Comparison of ENCODE assay signal across 8 mouse cellular contexts in the genomic region with DNA sequence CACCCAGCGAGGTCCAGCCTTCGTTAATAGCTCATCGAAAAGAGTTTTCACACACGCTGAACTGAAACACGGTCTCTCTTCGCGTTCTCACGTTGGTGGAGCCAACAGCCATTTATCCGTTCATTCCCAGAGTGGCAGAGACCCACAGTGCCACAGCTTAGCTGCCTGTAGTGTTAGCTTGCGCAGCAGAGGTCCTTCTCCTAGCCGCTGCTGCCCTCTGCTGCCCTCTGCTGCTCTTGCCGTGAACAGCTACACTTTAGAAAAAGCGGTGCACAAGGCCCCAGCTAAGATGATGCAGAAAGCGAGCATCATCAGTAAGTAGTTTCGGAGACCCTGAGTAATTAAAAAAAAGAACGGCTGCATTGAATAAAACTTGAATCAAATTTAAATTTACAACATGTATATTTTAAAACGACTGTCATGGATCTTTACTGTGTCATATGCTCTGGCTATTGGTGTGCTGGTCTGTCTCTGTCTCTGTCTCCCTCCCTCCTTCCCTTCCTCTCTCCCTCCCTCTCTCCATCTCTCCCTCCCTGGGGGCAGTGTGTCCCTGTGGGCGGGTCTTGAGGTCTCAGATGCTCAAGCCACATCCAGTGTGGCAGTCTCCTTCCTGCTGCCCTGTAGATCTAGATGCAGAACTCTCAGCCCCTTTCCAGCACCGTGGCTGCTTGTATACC. TPM values are rescaled to one million over a fixed set of nuclear protein-coding genes. Genes with fewer than 3 reads are reported as not detected.
DNase-seq lines count a peak whose midpoint lies in the region; ATAC-seq and TF ChIP-seq lines count a peak whose summit lies in the region.

No protein-coding gene starts in this region.

- no peak overlapping the region for H3K4me3 ChIP-seq in bone marrow macrophage, adult 2 months (ENCODE audit: insufficient read depth, low read length)
- H3K4me3 ChIP-seq in embryonic facial prominence, embryonic 15.5 days (replicated peaks) = no peak overlapping the region
- no peak overlapping the region for H3K4me3 ChIP-seq in heart, postnatal 0 days (ENCODE audit: low read depth, low read length)
- H3K4me3 ChIP-seq in olfactory bulb, adult 2 months (ENCODE audit: insufficient read depth, low read depth, low read length) = peak overlapping the region; percentile 11; the same call in 1 of the 2 replicates

- peak; percentile 57 for TF ChIP-seq CTCF in bone marrow macrophage, adult 2 months (IDR thresholded peaks at IDR 0.05; ENCODE audit: low read depth, low read length)
- peak; percentile 88 for TF ChIP-seq CTCF in heart, postnatal 0 days (IDR thresholded peaks at IDR 0.05; ENCODE audit: low read depth)
- peak; percentile 88 for TF ChIP-seq CTCF in olfactory bulb, adult 2 months (IDR thresholded peaks at IDR 0.05; ENCODE audit: insufficient read depth, low read depth, low read length)

- H3K9me3 ChIP-seq in embryonic facial prominence, embryonic 15.5 days (replicated peaks) = no peaks in the 10 kb centered on the region
- H3K9me3 ChIP-seq in heart, postnatal 0 days (replicated peaks; ENCODE audit: control insufficient read depth, low read length) = no peaks in the 10 kb centered on the region

- no peak overlapping the region for H3K9ac ChIP-seq in embryonic facial prominence, embryonic 15.5 days
- no peak overlapping the region for H3K9ac ChIP-seq in heart, postnatal 0 days (replicated peaks; ENCODE audit: low read depth, low read length)

- H3K4me2 ChIP-seq in embryonic facial prominence, embryonic 15.5 days (replicated peaks) = peak overlapping the region; percentile 31; the same call in 1 of the 2 replicates
- no peak overlapping the region for H3K4me2 ChIP-seq in heart, postnatal 0 days (ENCODE audit: low read depth, low read length)

- 26% methylated on average over 19 of the region's 19 CpGs for WGBS in embryonic facial prominence, embryonic 15.5 days
- 33% methylated on average over 19 of the region's 19 CpGs for WGBS in heart, postnatal 0 days
- WGBS in olfactory bulb, adult 2 months = 23% methylated on average over 19 of the region's 19 CpGs

- H3K27me3 ChIP-seq in embryonic facial prominence, embryonic 15.5 days = no peaks in the 10 kb centered on the region
- no peaks in the 10 kb centered on the region for H3K27me3 ChIP-seq in heart, postnatal 0 days (ENCODE audit: control insufficient read depth, insufficient read depth, low read length)

- peak; percentile 65 for DNase-seq in heart, postnatal 0 days (ENCODE audit: low spot score)
- peak; percentile 84 to 85 for DNase-seq in kidney, postnatal 4 days
- DNase-seq in lung, adult 18-20 months = peak; percentile 52 to 57
- DNase-seq in thymus, postnatal 10 days (ENCODE audit: low spot score in 2 of 2) = peak; percentile 19 to 64

- H3K36me3 ChIP-seq in embryonic facial prominence, embryonic 15.5 days = no peaks in the 10 kb centered on the region
- 0 out of 2 replicates have a peak, but pooled peaks cover 6% of the 10 kb centered on the region for H3K36me3 ChIP-seq in heart, postnatal 0 days (replicated peaks; ENCODE audit: control insufficient read depth, insufficient read depth, low read length)

- no peak for TF ChIP-seq POLR2A in bone marrow macrophage, adult 2 months (IDR thresholded peaks at IDR 0.05; ENCODE audit: borderline replicate concordance, low read depth, low read length)
- no peak for TF ChIP-seq POLR2A in olfactory bulb, adult 2 months (IDR thresholded peaks at IDR 0.05; ENCODE audit: insufficient read depth, low read depth, low read length)

- no peak overlapping the region for H3K27ac ChIP-seq in bone marrow macrophage, adult 2 months (ENCODE audit: insufficient read depth, low read depth, low read length)
- H3K27ac ChIP-seq in embryonic facial prominence, embryonic 15.5 days (replicated peaks) = no peak overlapping the region
- no peak overlapping the region for H3K27ac ChIP-seq in heart, postnatal 0 days (ENCODE audit: low read depth)
- no peak overlapping the region for H3K27ac ChIP-seq in olfactory bulb, adult 2 months (ENCODE audit: insufficient read depth, low read depth, low read length)

- H3K4me1 ChIP-seq in bone marrow macrophage, adult 2 months (ENCODE audit: control insufficient read depth, insufficient read depth, low read length) = 0 out of 2 replicates have a peak, but pooled peaks cover 1% of the 10 kb centered on the region
- H3K4me1 ChIP-seq in embryonic facial prominence, embryonic 15.5 days = no peaks in the 10 kb centered on the region
- no peaks in the 10 kb centered on the region for H3K4me1 ChIP-seq in heart, postnatal 0 days (ENCODE audit: control insufficient read depth, insufficient read depth)
- peaks cover 3% of the 10 kb centered on the region for H3K4me1 ChIP-seq in olfactory bulb, adult 2 months (ENCODE audit: control insufficient read depth, insufficient read depth, low read length)

- no peak for TF ChIP-seq EP300 in heart, postnatal 0 days (IDR thresholded peaks at IDR 0.05; ENCODE audit: low read depth)

- peak; percentile 75 for ATAC-seq in CD4-positive, CD25-positive, alpha-beta regulatory T cell, adult 4 months
- no peak for ATAC-seq in embryonic facial prominence, embryonic 15.5 days (ENCODE audit: insufficient number of reproducible peaks, low FRiP score, low TSS enrichment, low read depth)
- peak; percentile 72; the same call in 1 of the 2 replicates for ATAC-seq in heart, postnatal 0 days (ENCODE audit: insufficient read depth, low read depth)

RNA-seq across cellular contexts. Expression of a gene that starts 38.6 kb away (rescaled TPM):
- polyA plus RNA-seq in CD4-positive, CD25-positive, alpha-beta regulatory T cell, adult 4 months (2017; shearing (Covaris generic)) = not detected
- 7.0 and 7.3 TPM in 2 replicates for polyA plus RNA-seq in bone marrow macrophage, adult 2 months (2012; ENCODE audit: insufficient read depth, insufficient read length, missing spikeins)
- 3.2 and 3.8 TPM in 2 replicates for polyA plus RNA-seq in embryonic facial prominence, embryonic 15.5 days (2015; fragmentation: Nextera tagmentation; extraction: Ambion mirVana)
- total RNA-seq in heart, postnatal 0 days (2014; rRNA removed; ENCODE audit: low replicate concordance) = 7.9 and 15.1 TPM in 2 replicates
- 11.3 and 12.2 TPM in 2 replicates for polyA plus RNA-seq in heart, postnatal 0 days (2015; fragmentation: Nextera tagmentation; extraction: Ambion mirVana)
- not detected in 2 replicates for polyA plus RNA-seq in olfactory bulb, adult 2 months (2012; ENCODE audit: insufficient read depth, insufficient read length, low replicate concordance, missing spikeins)
